ENCODE assay signal across 8 mouse cellular contexts in genomic region chr19:12573266-12574011, GRCm38 (mm10). TPM values are rescaled to one million over a fixed set of nuclear protein-coding genes. Genes with fewer than 3 reads are reported as not detected.
DNase-seq lines count a peak whose midpoint lies in the region; ATAC-seq and TF ChIP-seq lines count a peak whose summit lies in the region.

No protein-coding gene starts in this region.

- H3K9ac ChIP-seq in lung, postnatal 0 days (replicated peaks; ENCODE audit: low read depth): no peak overlapping the region

- DNase-seq in ES-CJ7 (ENCODE audit: low read depth, low spot score): peak; percentile 97
- DNase-seq in c-Kit-positive CD71-positive TER-119-negative erythroid progenitor cells, embryonic 14.5 days (ENCODE audit: low read depth): peak; percentile 88
- peak; percentile 86 for DNase-seq in hindbrain, embryonic 10.5 days (ENCODE audit: low spot score)
- peak; percentile 61 to 71 for DNase-seq in layer of hippocampus, postnatal 10 days (ENCODE audit: low spot score in 2 of 2)
- peak; percentile 95 for DNase-seq in lung, postnatal 0 days (ENCODE audit: low spot score)
- peak; percentile 47 for DNase-seq in ovary, postnatal 10 days (ENCODE audit: low spot score)
- DNase-seq in thymus, postnatal 10 days (ENCODE audit: low spot score in 2 of 2): peak; percentile 59 to 61

- no peak for TF ChIP-seq EP300 in lung, postnatal 0 days (IDR thresholded peaks at IDR 0.05)

- peak overlapping the region; percentile 51 for H3K4me3 ChIP-seq in hindbrain, embryonic 10.5 days
- peak overlapping the region; percentile 34 for H3K4me3 ChIP-seq in lung, postnatal 0 days (ENCODE audit: low read depth, low read length)

- peak overlapping the region; percentile 55 for H3K4me2 ChIP-seq in lung, postnatal 0 days (replicated peaks; ENCODE audit: low read depth, low read length)

- WGBS in hindbrain, embryonic 10.5 days: 7% methylated on average over 14 of the region's 14 CpGs
- WGBS in lung, postnatal 0 days: 4% methylated on average over 14 of the region's 14 CpGs

- no peak for TF ChIP-seq CTCF in lung, postnatal 0 days (IDR thresholded peaks at IDR 0.05)

- H3K9me3 ChIP-seq in hindbrain, embryonic 10.5 days: no peaks in the 10 kb centered on the region
- H3K9me3 ChIP-seq in lung, postnatal 0 days (ENCODE audit: low read length): no peaks in the 10 kb centered on the region

- no peaks in the 10 kb centered on the region for H3K27me3 ChIP-seq in hindbrain, embryonic 10.5 days (ENCODE audit: insufficient read depth, poor library complexity, severe bottlenecking)
- no peaks in the 10 kb centered on the region for H3K27me3 ChIP-seq in lung, postnatal 0 days (replicated peaks; ENCODE audit: insufficient read depth, low read length)

- peak overlapping the region; percentile 77 for H3K27ac ChIP-seq in hindbrain, embryonic 10.5 days
- H3K27ac ChIP-seq in lung, postnatal 0 days (ENCODE audit: low read length): peak overlapping the region; percentile 39

- H3K4me1 ChIP-seq in hindbrain, embryonic 10.5 days (replicated peaks): peaks cover 20% of the 10 kb centered on the region
- H3K4me1 ChIP-seq in lung, postnatal 0 days (ENCODE audit: insufficient read depth, low read depth, low read length): peaks cover 6% of the 10 kb centered on the region

- ATAC-seq in frontal cortex, adult (ENCODE audit: low TSS enrichment): peak; percentile 99
- ATAC-seq in lung, postnatal 0 days: peak; percentile 99

- peaks cover 18% of the 10 kb centered on the region for H3K36me3 ChIP-seq in hindbrain, embryonic 10.5 days
- peaks cover 5% of the 10 kb centered on the region; the same call in 1 of the 2 replicates for H3K36me3 ChIP-seq in lung, postnatal 0 days (ENCODE audit: insufficient read depth, low read length)

RNA-seq across cellular contexts. Expression of gene Gm4952, which starts 26.3 kb away (rescaled TPM):
- polyA plus RNA-seq in hindbrain, embryonic 10.5 days (2016; fragmentation: Nextera tagmentation; extraction: Ambion mirVana): 0.18 TPM in 1 of 2 replicates, not detected in the other
- under 1 TPM; 0.29 to 0.30 TPM for total RNA-seq in layer of hippocampus, postnatal 10 days (2021)
- not detected in 2 replicates for polyA plus RNA-seq in lung, postnatal 0 days (2015; fragmentation: Nextera tagmentation; extraction: Ambion mirVana)

RNA-seq across cellular contexts. Expression of gene Fam111a, which starts 27.9 kb away (rescaled TPM):
- polyA plus RNA-seq in hindbrain, embryonic 10.5 days (2016; fragmentation: Nextera tagmentation; extraction: Ambion mirVana): 15.3 and 20.2 TPM in 2 replicates
- 1 to 10 TPM; 3.9 to 4.1 TPM for total RNA-seq in layer of hippocampus, postnatal 10 days (2021)
- 7.4 and 8.8 TPM in 2 replicates for polyA plus RNA-seq in lung, postnatal 0 days (2015; fragmentation: Nextera tagmentation; extraction: Ambion mirVana)

RNA-seq across cellular contexts. Expression of gene Glyat, which starts 59.7 kb away (rescaled TPM):
- not detected in 2 replicates for polyA plus RNA-seq in hindbrain, embryonic 10.5 days (2016; fragmentation: Nextera tagmentation; extraction: Ambion mirVana)
- under 1 TPM in 1 of 2 experiments, not detected in 1; 0.23 TPM for total RNA-seq in layer of hippocampus, postnatal 10 days (2021)
- not detected in 2 replicates for polyA plus RNA-seq in lung, postnatal 0 days (2015; fragmentation: Nextera tagmentation; extraction: Ambion mirVana)

Comparison
In these comparisons a context has a peak if more than half of its experiments do, and no peak if none do; other contexts are left out.
1. Peak in every context shown above with its lines: DNase-seq, ATAC-seq, H3K4me3 ChIP-seq and H3K27ac ChIP-seq.
2. DNase-seq: peak in every context shown above with its lines; median percentile 97 in ES-CJ7; 95 in lung, postnatal 0 days; 88 in c-Kit-positive CD71-positive TER-119-negative erythroid progenitor cells, embryonic 14.5 days; 86 in hindbrain, embryonic 10.5 days; 66 in layer of hippocampus, postnatal 10 days; 60 in thymus, postnatal 10 days; 47 in ovary, postnatal 10 days.